Mouse (Mus musculus): ENCODE measurements around the gene Cxcl16. TPM values are rescaled to one million over a fixed set of nuclear protein-coding genes. Genes with fewer than 3 reads are reported as not detected.
A peak's percentile ranks its signal among the peaks of the same experiment; 100 is the strongest.

Gene Cxcl16
- polyA plus RNA-seq, 1 experiment, result 99.3 TPM

- H3K27me3 ChIP-seq (replicated peaks; ENCODE audit: control insufficient read depth, insufficient read depth, low read length), result no peaks in the 10 kb centered on the region
- peak; percentile 49 for DNase-seq
- no peaks in the 10 kb centered on the region; the same call in 1 of the 2 replicates for H3K36me3 ChIP-seq (ENCODE audit: control insufficient read depth, insufficient read depth, low read length)
- TF ChIP-seq POLR2A (IDR thresholded peaks at IDR 0.05; ENCODE audit: low read depth, low read length), result no peak
- TF ChIP-seq CTCF (conservative IDR thresholded peaks at IDR 0.05; ENCODE audit: insufficient read depth, insufficient read length, low read depth, low read length), result no peak
- H3K27ac ChIP-seq (ENCODE audit: insufficient read depth, low read depth, low read length), result no peak overlapping the region
- H3K4me1 ChIP-seq (ENCODE audit: control insufficient read depth, insufficient read depth, low read length), result 0 out of 2 replicates have a peak, but pooled peaks cover 4% of the 10 kb centered on the region
- no peak overlapping the region for H3K4me3 ChIP-seq (ENCODE audit: insufficient read depth, low read depth, low read length)
- 78% methylated on average over 9 of the region's 9 CpGs for WGBS
Measured at GRCm38 (mm10) chr11:70453261-70454044, 6.3 kb downstream of the Cxcl16 start.

DNA sequence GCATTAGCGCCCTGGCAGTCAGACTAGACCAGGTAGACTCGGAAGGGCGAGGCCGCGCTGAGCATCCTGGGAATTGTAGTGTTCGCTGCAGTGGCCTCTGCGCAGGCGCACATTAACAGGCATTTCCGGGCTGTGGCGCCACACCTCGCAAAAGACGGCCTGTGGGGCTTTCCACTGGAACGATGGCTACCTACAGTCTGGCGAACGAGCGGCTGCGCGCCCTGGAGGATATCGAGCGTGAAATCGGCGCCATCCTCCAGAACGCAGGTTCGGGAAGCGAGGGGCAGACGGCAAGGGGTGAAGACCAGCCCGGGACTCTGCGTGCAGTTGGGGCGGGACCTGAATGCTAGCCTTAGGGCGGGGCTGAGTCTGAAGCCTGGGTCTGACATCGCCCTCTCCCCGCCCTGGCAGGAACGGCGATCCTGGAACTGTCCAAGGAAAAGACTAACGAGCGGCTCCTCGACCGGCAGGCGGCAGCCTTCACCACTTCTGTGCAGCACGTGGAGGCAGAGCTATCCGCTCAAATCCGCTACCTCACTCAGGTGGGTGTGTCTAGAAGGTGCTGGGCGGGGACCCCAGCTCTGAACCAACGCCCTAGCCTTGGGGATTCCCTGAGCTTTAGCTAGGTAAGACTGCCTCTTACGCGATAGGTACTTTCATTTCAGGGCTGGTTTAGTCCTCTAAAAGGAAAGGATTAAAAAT is 7.8 kb downstream of the Cxcl16 start, which contains the start of gene Med11:
Med11 (plus strand) TSS at position 123 of the 702 bp plus-strand sequence.
- H3K27ac ChIP-seq (ENCODE audit: insufficient read depth, low read depth, low read length), result peak within 1 kb of the TSS; percentile 98
- under 1% methylated on average over 46 of the region's 46 CpGs for WGBS
- H3K4me1 ChIP-seq (ENCODE audit: control insufficient read depth, insufficient read depth, low read length), result 0 out of 2 replicates have a peak, but pooled peaks cover 4% of the 10 kb centered on the region
- TF ChIP-seq POLR2A (IDR thresholded peaks at IDR 0.05; ENCODE audit: low read depth, low read length) (peak; percentile 32), CTCF (conservative IDR thresholded peaks at IDR 0.05; ENCODE audit: insufficient read depth, insufficient read length, low read depth, low read length) (peak; percentile 96)
- H3K36me3 ChIP-seq (ENCODE audit: control insufficient read depth, insufficient read depth, low read length), result no peaks in the 10 kb centered on the region
- peak; percentile 99 for DNase-seq
- no peaks in the 10 kb centered on the region for H3K27me3 ChIP-seq (replicated peaks; ENCODE audit: control insufficient read depth, insufficient read depth, low read length)
- H3K4me3 ChIP-seq (ENCODE audit: insufficient read depth, low read depth, low read length), result peak within 1 kb of the TSS; percentile 77

DNA sequence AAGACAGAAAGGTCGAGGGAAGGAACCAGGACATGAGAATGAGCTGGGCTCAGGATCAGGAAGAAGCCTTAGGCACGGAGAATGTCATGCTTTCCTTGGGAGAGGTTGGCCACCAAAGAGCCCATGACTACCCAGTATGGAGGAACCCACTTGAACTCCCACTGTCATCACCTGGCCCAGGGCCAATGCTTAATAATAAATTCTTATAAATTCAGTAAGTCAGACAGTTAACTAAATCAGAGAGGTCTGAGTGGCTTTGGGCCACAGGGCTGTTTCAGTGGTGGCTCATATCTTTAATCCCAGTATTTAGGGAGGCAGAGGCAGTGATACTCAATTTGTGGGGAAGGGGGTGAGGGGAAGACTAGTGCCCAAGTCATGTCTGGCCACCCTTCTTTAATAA is 8.9 kb downstream of the Cxcl16 start:
- Histone ChIP-seq H3K27ac (ENCODE audit: insufficient read depth, low read depth, low read length) (no peak overlapping the region), H3K4me1 (ENCODE audit: control insufficient read depth, insufficient read depth, low read length) (0 out of 2 replicates have a peak, but pooled peaks cover 4% of the 10 kb centered on the region), H3K36me3 (ENCODE audit: control insufficient read depth, insufficient read depth, low read length) (no peaks in the 10 kb centered on the region), H3K27me3 (replicated peaks; ENCODE audit: control insufficient read depth, insufficient read depth, low read length) (no peaks in the 10 kb centered on the region), H3K4me3 (ENCODE audit: insufficient read depth, low read depth, low read length) (no peak overlapping the region)
- no peak for DNase-seq
- no peak for TF ChIP-seq POLR2A (IDR thresholded peaks at IDR 0.05; ENCODE audit: low read depth, low read length)
- TF ChIP-seq CTCF (conservative IDR thresholded peaks at IDR 0.05; ENCODE audit: insufficient read depth, insufficient read length, low read depth, low read length), result no peak
- 88% methylated on average over 2 of the region's 2 CpGs for WGBS

DNA sequence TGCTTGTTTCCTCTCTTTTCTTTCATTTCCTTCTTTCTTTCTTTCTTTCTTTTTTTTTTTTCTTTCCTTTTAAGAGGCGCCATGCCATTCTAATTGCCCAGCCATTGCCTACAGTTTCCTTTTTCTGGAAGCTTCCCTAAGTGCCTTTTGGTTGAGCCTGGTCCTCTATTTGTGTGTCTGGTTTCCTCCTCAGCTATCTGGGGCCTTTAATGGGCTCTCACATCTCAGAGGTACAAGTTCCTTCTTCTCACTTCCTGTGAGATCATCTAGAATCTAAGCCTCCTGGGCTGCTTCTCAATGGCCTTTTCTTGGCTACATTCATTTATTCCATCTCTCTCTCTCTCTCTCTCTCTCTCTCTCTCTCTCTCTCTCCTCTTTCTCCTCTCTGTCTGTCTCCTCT is 12.4 kb downstream of the Cxcl16 start:
- 77% methylated on average over 1 of the region's 1 CpGs for WGBS
- Histone ChIP-seq H3K27me3 (replicated peaks; ENCODE audit: control insufficient read depth, insufficient read depth, low read length) (no peaks in the 10 kb centered on the region), H3K36me3 (ENCODE audit: control insufficient read depth, insufficient read depth, low read length) (no peaks in the 10 kb centered on the region), H3K4me3 (ENCODE audit: insufficient read depth, low read depth, low read length) (no peak overlapping the region), H3K27ac (ENCODE audit: insufficient read depth, low read depth, low read length) (no peak overlapping the region), H3K4me1 (ENCODE audit: control insufficient read depth, insufficient read depth, low read length) (no peaks in the 10 kb centered on the region)
- TF ChIP-seq CTCF (conservative IDR thresholded peaks at IDR 0.05; ENCODE audit: insufficient read depth, insufficient read length, low read depth, low read length), result no peak
- TF ChIP-seq POLR2A (IDR thresholded peaks at IDR 0.05; ENCODE audit: low read depth, low read length), result no peak
- DNase-seq, result no peak

- no peak for TF ChIP-seq POLR2A (IDR thresholded peaks at IDR 0.05; ENCODE audit: low read depth, low read length)
- TF ChIP-seq CTCF (conservative IDR thresholded peaks at IDR 0.05; ENCODE audit: insufficient read depth, insufficient read length, low read depth, low read length), result peak; percentile 11; the same call in 1 of the 2 replicates
- Histone ChIP-seq H3K4me3 (ENCODE audit: insufficient read depth, low read depth, low read length) (no peak overlapping the region), H3K27ac (ENCODE audit: insufficient read depth, low read depth, low read length) (no peak overlapping the region), H3K36me3 (ENCODE audit: control insufficient read depth, insufficient read depth, low read length) (no peaks in the 10 kb centered on the region), H3K4me1 (ENCODE audit: control insufficient read depth, insufficient read depth, low read length) (no peaks in the 10 kb centered on the region), H3K27me3 (replicated peaks; ENCODE audit: control insufficient read depth, insufficient read depth, low read length) (no peaks in the 10 kb centered on the region)
- WGBS, result 43% methylated on average over 3 of the region's 3 CpGs
- no peak for DNase-seq
Measured at GRCm38 (mm10) chr11:70446756-70447155, 13.0 kb downstream of the Cxcl16 start.

GRCm38 (mm10) chr11:70444667-70445066 is 15.1 kb downstream of the Cxcl16 start:
- H3K27ac ChIP-seq (ENCODE audit: insufficient read depth, low read depth, low read length), result no peak overlapping the region
- no peak for TF ChIP-seq POLR2A (IDR thresholded peaks at IDR 0.05; ENCODE audit: low read depth, low read length)
- TF ChIP-seq CTCF (conservative IDR thresholded peaks at IDR 0.05; ENCODE audit: insufficient read depth, insufficient read length, low read depth, low read length), result no peak
- 66% methylated on average over 6 of the region's 6 CpGs for WGBS
- no peaks in the 10 kb centered on the region for H3K27me3 ChIP-seq (replicated peaks; ENCODE audit: control insufficient read depth, insufficient read depth, low read length)
- no peak overlapping the region for H3K4me3 ChIP-seq (ENCODE audit: insufficient read depth, low read depth, low read length)
- no peaks in the 10 kb centered on the region for H3K36me3 ChIP-seq (ENCODE audit: control insufficient read depth, insufficient read depth, low read length)
- no peaks in the 10 kb centered on the region for H3K4me1 ChIP-seq (ENCODE audit: control insufficient read depth, insufficient read depth, low read length)
- no peak for DNase-seq

GRCm38 (mm10) chr11:70443964-70444363 is 15.8 kb downstream of the Cxcl16 start:
- Histone ChIP-seq H3K4me1 (ENCODE audit: control insufficient read depth, insufficient read depth, low read length) (no peaks in the 10 kb centered on the region), H3K27me3 (replicated peaks; ENCODE audit: control insufficient read depth, insufficient read depth, low read length) (no peaks in the 10 kb centered on the region), H3K36me3 (ENCODE audit: control insufficient read depth, insufficient read depth, low read length) (no peaks in the 10 kb centered on the region), H3K27ac (ENCODE audit: insufficient read depth, low read depth, low read length) (no peak overlapping the region), H3K4me3 (ENCODE audit: insufficient read depth, low read depth, low read length) (no peak overlapping the region)
- WGBS, result 86% methylated on average over 3 of the region's 3 CpGs
- TF ChIP-seq CTCF (conservative IDR thresholded peaks at IDR 0.05; ENCODE audit: insufficient read depth, insufficient read length, low read depth, low read length), result no peak
- no peak for TF ChIP-seq POLR2A (IDR thresholded peaks at IDR 0.05; ENCODE audit: low read depth, low read length)
- no peak for DNase-seq
